In genomic region chr4:21931772-21932630, GRCm38 (mm10) we compare ENCODE assay signal across 8 mouse cellular contexts. TPM values are rescaled to one million over a fixed set of nuclear protein-coding genes. Genes with fewer than 3 reads are reported as not detected.
A peak's percentile ranks its signal among the peaks of the same experiment; 100 is the strongest.
DNase-seq lines count a peak whose midpoint lies in the region; ATAC-seq and TF ChIP-seq lines count a peak whose summit lies in the region.

No protein-coding gene starts in this region.

- peak overlapping the region; percentile 99 for H3K27ac ChIP-seq in hindbrain, postnatal 0 days

- peak; percentile 45 for ATAC-seq in hindbrain, postnatal 0 days
- ATAC-seq in granulocyte monocyte progenitor cell, adult 5-6 weeks (replicated peaks; ENCODE audit: poor library complexity, severe bottlenecking) = no peak

- H3K27me3 ChIP-seq in hindbrain, postnatal 0 days (ENCODE audit: insufficient read depth, low read length) = no peaks in the 10 kb centered on the region

- H3K9ac ChIP-seq in hindbrain, postnatal 0 days (replicated peaks; ENCODE audit: low read length) = peak overlapping the region; percentile 99

- WGBS in hindbrain, postnatal 0 days = 5% methylated on average over 23 of the region's 23 CpGs

- H3K4me3 ChIP-seq in hindbrain, postnatal 0 days (ENCODE audit: low read length) = peak overlapping the region; percentile 87

- H3K4me1 ChIP-seq in hindbrain, postnatal 0 days (ENCODE audit: insufficient read depth, low read length) = peaks cover 13% of the 10 kb centered on the region

- no peak for TF ChIP-seq CTCF in hindbrain, postnatal 0 days (IDR thresholded peaks at IDR 0.05; ENCODE audit: low read depth)

- H3K4me2 ChIP-seq in hindbrain, postnatal 0 days (ENCODE audit: low read depth, low read length) = peak overlapping the region; percentile 72

- no peaks in the 10 kb centered on the region; the same call in 1 of the 2 replicates for H3K36me3 ChIP-seq in hindbrain, postnatal 0 days (ENCODE audit: insufficient read depth, low read length)

- no peaks in the 10 kb centered on the region for H3K9me3 ChIP-seq in hindbrain, postnatal 0 days (ENCODE audit: low read length)

- peak; percentile 29 for DNase-seq in cerebellum, adult 11-12 months
- DNase-seq in cerebellum, adult 11 months = no peak
- DNase-seq in right cerebral cortex, postnatal 4 days = peak; percentile 12
- no peak for DNase-seq in right cerebral cortex, postnatal 36 days (ENCODE audit: low spot score in 2 of 2)
- peak; percentile 40 for DNase-seq in hindbrain, postnatal 0 days (ENCODE audit: low spot score)
- peak; percentile 15 for DNase-seq in neural tube, embryonic 10.5 days (ENCODE audit: extremely low spot score, low spot score)
- DNase-seq in Muller cell, postnatal 12 days (ENCODE audit: inconsistent ontology term) = no peak

RNA-seq across cellular contexts. Expression of gene Faxc, which starts 0.9 kb away (rescaled TPM):
- total RNA-seq in hindbrain, postnatal 0 days (2014; rRNA removed) = 52.7 and 67.4 TPM in 2 replicates
- polyA plus RNA-seq in hindbrain, postnatal 0 days (2015; fragmentation: Nextera tagmentation; extraction: Ambion mirVana) = 8.6 and 10.5 TPM in 2 replicates
- total RNA-seq in granulocyte monocyte progenitor cell, adult 5-6 weeks (2014; fragmentation: Nextera tagmentation) = not detected in 2 replicates
- not detected in 2 replicates for total RNA-seq in granulocyte monocyte progenitor cell, adult 5-6 weeks (2017)

RNA-seq across cellular contexts. Expression of gene Coq3, which starts 52.5 kb away (rescaled TPM):
- 8.7 and 10.4 TPM in 2 replicates for total RNA-seq in hindbrain, postnatal 0 days (2014; rRNA removed)
- 18.1 and 19.3 TPM in 2 replicates for polyA plus RNA-seq in hindbrain, postnatal 0 days (2015; fragmentation: Nextera tagmentation; extraction: Ambion mirVana)
- total RNA-seq in granulocyte monocyte progenitor cell, adult 5-6 weeks (2014; fragmentation: Nextera tagmentation) = 5.9 and 9.6 TPM in 2 replicates
- 9.0 and 20.3 TPM in 2 replicates for total RNA-seq in granulocyte monocyte progenitor cell, adult 5-6 weeks (2017)

Comparison
In these comparisons a context has a peak if more than half of its experiments do, and no peak if none do; other contexts are left out.
1. DNase-seq: peak in cerebellum, adult 11-12 months (single experiment), right cerebral cortex, postnatal 4 days (single experiment), hindbrain, postnatal 0 days (single experiment) and neural tube, embryonic 10.5 days (single experiment); none in cerebellum, adult 11 months (single experiment), right cerebral cortex, postnatal 36 days (0 of 2) and Muller cell, postnatal 12 days (single experiment).
2. RNA of gene Faxc, which starts 0.9 kb away (total RNA-seq): 52.7 to 67.4 TPM in hindbrain, postnatal 0 days; not detected in granulocyte monocyte progenitor cell, adult 5-6 weeks; every median in the first group is over 10 times any median in the second.